Mouse (Mus musculus): ENCODE data around the gene Med12l. TPM values are rescaled to one million over a fixed set of nuclear protein-coding genes. Genes with fewer than 3 reads are reported as not detected.

Gene Med12l
- total RNA-seq, 2 experiments from 2014 or later, result 3.5 to 5.4 TPM

DNA sequence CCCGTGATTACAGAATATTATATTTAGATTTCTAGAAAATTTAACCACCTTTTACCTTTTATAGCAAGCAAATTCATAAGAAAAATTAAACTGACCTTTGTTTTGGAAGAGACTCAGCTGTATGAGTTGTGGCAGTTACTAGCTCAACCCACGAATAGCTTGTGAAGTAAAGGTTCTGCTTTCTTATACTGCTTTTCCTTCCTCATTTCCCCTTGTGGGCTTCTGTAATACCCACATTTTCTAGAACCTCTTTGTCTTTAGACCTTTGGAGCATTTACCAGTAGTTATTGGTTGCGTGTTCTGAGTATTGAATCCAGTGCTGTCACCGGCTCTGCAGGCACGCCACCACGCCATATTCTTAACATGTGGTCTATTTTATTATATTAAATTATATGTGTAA is 205.1 kb downstream of the Med12l start, which contains the start of gene P2ry13:
Gene P2ry13 (minus strand): TSS at position 156 of the 400 bp plus-strand sequence.
- ATAC-seq (replicated peaks; ENCODE audit: low FRiP score, low TSS enrichment, poor library complexity, severe bottlenecking), result no peak

DNA sequence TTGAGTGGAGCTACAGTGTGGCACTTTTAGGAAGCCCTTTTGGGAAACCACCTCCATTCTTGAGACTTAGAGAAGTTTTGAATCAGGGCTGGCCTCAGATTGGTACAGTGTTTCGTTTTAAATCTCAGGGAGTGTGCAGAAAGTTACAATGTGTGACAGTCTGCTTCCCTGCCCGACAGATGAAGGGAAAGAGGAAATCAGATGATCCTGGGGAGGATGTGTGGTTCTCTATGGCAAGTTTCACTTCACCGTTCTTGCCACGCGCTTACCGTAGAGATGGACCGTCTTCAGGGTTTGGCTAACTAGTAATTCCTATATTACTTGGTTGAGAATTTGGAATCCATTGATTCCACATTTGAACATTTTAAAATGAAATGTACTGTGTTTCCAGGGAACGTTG is 206.2 kb downstream of the Med12l start:
- no peak for ATAC-seq (replicated peaks; ENCODE audit: low FRiP score, low TSS enrichment, poor library complexity, severe bottlenecking)

DNA sequence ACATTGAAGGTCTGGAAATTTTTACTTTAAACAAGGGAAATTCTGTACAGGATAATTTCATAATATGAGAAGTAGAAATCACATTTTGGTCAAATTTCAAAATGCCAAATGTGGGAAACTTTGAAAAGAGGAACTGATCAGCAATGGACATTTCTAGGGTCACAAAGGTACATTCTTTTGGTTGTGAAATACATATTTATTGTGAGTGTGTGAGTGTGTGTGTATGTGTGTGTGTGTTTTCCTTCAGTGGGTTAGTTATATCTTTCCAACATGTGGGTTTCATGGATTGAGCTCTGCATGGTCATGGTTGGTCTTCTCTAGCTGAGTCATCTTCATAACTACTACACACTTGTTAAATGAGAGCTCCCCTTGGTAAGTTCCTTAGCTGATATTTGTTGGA is 206.8 kb downstream of the Med12l start:
- ATAC-seq (replicated peaks; ENCODE audit: low FRiP score, low TSS enrichment, poor library complexity, severe bottlenecking), result no peak

DNA sequence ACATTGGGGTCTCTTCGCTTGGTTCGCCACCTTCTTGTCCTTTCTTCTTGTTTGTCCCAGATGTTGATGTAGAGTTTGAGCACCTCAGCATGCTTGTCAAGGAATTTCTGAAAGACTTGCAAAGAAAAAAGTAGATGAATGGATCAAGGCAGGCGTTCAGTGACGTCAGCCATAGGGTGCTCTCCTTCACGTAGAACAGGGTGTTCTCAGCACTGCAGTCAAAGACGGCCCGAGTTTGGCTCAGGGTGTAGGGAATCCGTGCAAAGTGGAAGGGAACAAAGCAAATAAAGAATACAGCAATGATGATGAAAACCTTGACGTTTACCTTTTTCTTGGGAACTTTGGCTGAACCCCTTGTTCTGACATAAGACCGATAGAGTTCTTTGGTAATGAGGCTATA is 211.6 kb downstream of the Med12l start:
- no peak for ATAC-seq (replicated peaks; ENCODE audit: low FRiP score, low TSS enrichment, poor library complexity, severe bottlenecking)

DNA sequence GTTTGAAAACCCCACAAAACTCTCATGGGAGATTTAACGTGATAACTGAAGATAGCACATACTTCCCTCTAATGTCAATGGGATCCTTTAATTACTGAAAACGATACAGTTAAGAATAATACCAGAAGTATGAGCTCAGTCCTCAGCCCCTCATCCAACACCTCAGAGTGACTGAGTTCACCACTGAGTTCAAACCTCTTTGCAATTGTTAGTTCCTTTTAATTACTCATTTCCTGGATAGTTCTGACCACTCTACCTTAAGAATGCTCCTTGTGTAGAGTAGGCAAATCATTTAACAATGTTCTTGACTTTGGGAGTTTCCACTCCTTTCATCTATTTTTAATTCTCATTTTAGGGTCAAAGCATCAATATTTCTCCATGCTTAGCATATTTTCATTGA is 213.7 kb downstream of the Med12l start:
- no peak for ATAC-seq (replicated peaks; ENCODE audit: low FRiP score, low TSS enrichment, poor library complexity, severe bottlenecking)

DNA sequence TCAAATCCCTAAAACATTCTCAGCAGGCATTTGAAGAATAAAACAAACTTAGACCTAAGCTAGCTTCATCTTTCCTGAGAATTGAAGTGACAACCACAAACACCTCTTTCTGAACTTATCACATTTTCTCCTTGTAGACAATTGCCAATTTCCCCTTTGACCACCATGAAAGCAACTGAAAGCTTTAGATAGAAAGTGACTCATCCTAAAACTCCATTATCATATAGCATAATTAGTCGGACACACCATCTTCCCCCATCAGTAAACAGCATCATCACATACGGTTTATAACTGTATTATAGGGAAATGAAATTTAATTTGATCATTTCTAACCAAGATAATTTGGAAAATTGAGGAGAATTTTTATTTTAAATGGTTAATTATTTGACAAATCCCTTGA is 216.7 kb downstream of the Med12l start:
- ATAC-seq (replicated peaks; ENCODE audit: low FRiP score, low TSS enrichment, poor library complexity, severe bottlenecking), result no peak

DNA sequence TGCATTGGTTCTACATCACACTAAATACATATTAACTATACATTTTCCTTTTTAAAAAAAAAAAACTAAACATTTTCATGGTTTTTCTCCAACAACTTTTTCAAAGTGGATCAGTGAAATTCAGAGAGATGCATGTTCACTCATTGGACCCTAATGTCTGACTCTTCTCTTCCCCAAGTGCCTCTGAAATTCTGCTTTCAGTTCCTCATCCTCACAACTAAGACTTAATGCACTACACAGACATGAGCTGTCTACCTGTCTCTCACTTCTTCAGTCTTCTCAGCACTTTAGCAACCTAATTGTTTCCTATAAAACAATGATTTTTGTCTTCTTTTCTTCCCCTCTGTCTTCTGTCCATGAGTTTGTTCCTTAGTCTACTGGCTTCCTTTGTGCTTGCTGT is 219.8 kb downstream of the Med12l start:
- no peak for ATAC-seq (replicated peaks; ENCODE audit: low FRiP score, low TSS enrichment, poor library complexity, severe bottlenecking)

DNA sequence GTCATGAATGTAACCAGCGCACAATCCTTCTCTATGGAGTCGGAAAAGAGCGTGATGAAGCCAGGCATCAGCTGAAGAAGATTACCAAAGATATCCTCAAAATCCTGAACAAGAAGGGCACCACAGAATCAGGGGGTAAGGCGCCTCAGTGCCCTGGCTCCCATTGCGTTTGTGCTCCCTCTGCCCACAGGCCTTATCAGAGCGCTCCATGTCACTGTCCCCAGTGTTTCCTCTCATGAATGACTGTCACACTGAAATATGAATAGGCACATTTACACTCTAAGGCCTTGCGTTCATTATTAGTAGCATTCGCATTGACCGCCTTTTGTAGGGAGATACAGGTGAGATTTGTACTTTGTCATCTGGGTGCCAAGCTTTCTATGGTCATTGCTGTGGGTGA is 222.1 kb downstream of the Med12l start:
- ATAC-seq (replicated peaks; ENCODE audit: low FRiP score, low TSS enrichment, poor library complexity, severe bottlenecking), result peak; percentile 83

DNA sequence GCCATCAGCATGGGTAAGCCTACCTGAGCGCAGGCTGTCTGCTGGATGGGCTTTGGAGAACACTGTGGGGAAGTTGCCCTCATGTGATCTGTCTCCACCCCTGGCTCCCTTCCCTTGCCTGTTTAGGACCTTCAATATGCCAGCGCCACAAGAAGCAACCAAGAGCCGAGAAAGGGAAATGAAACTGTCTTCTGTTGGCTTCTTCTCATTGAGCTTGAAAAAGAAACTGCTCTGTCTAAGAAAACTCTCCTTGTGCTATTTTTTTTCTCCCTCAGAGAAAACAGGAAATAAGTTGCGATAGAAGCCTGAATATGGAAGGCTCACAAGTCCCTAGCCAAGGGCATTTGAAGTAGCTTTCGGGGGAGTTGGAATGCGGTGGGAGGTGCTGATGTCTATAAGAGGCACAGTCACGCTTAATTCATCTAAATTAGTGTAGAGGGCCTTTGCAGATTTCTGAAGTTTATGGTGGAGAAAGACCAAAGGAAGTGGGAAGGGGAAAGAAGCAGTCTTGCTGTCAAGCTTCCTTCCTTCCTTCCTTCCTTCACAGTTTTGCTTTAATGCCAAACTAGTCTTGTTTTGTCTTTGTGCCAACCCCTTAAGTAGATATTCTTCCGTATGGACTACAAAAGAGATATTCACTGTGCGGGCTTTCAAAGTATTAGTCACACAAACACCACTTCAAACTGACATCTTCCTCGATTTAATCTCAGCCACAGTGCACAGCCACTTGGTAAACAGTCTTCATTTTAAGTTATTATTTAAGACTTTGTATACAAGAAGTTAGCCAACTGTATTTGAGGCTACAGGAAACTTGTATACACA is 223.3 kb downstream of the Med12l start:
- ATAC-seq (replicated peaks; ENCODE audit: low FRiP score, low TSS enrichment, poor library complexity, severe bottlenecking), result no peak

DNA sequence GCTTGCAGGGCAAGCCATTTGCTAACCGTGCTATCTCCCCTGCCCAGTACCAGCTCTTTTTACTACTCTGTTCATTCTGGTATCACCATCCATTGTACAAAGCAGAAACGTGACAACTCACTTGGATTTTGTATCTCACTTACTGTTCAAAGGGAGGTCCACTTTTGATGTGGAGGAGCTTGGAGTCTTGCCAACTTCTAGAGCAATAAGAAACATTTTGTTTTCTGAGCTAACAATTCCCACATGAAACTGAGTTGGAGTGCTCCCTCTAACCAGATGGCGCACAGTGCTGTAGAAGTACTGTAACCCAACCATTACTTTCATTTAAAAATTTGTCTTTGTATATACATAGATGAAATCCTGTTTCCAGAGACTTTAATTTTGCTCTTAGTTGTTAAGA is 225.3 kb downstream of the Med12l start:
- ATAC-seq (replicated peaks; ENCODE audit: low FRiP score, low TSS enrichment, poor library complexity, severe bottlenecking), result no peak

DNA sequence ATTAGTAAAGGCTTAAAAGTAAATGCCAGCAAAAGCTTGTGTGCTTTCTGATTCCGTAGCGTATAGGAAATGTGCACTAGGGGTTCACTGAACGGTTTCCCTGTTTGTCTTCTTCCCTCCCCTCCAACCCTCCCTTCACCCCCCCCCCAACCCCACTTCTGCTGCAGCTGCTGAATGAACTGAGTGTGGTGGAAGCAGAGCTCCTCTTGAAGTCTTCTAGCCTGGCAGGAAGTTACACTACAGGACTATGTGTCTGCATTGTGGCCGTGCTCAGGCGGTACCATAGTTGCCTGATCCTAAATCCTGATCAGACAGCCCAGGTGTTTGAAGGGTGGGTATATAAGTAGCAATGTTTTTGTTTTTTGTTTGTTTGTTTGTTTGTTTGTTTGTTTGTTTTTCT is 229.3 kb downstream of the Med12l start:
- ATAC-seq (replicated peaks; ENCODE audit: low FRiP score, low TSS enrichment, poor library complexity, severe bottlenecking), result no peak

DNA sequence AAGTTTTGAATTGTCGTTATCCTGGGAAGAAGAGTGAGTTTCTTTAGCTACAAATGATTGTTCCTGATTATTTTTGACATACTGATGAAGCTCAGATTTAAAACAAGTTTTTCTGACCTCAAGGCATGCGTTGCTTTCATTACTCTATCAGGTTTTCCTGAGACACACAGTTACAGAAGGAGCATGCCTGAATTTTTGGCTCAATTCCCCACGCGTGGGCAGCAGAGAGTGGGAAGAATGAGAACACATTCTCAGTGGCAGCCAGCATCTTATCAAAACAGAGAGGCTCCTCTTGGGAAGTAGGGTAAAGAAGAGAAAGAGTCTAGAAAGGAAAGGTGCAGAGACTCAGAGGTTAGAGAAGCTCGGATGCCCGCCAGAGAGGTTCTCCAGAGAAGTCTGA is 237.8 kb downstream of the Med12l start:
- no peak for ATAC-seq (replicated peaks; ENCODE audit: low FRiP score, low TSS enrichment, poor library complexity, severe bottlenecking)

DNA sequence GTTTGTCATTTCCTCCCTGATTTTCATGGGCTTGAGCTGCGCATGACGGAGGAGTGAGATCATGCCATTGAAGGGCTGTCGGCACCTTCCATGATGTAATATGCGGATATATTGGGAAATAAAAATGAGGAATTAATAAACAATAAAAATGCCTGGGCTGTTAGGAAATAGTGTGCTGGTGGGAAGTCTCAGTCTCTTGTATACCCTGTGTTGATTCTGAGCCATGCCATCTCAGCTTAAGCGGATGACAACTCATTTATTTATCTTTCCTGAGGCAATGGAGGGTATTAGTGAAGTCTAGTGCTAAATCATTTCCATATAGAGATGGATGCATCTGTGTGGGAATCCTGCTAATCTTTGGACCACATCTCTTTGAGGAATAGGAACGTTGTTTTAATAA is 242.4 kb downstream of the Med12l start:
- ATAC-seq (replicated peaks; ENCODE audit: low FRiP score, low TSS enrichment, poor library complexity, severe bottlenecking), result no peak

DNA sequence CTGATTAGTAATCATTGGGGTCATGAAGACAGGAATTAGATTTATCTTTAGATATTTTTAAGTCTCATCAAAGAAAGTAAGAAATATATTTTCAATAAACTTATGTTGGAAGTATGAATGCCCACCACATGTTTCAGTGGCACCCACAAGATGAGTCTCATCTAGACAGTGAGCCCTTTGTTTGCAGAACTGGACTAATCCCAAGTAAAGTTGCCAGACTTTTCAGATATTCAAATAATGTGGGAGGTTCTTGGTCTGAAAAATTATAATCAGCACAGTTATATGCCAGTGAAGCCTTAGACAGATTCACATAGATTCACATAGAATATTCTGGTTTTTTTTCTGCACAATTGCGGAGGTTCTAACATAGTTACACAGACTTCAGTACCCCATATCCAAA is 244.8 kb downstream of the Med12l start:
- ATAC-seq (replicated peaks; ENCODE audit: low FRiP score, low TSS enrichment, poor library complexity, severe bottlenecking), result no peak

DNA sequence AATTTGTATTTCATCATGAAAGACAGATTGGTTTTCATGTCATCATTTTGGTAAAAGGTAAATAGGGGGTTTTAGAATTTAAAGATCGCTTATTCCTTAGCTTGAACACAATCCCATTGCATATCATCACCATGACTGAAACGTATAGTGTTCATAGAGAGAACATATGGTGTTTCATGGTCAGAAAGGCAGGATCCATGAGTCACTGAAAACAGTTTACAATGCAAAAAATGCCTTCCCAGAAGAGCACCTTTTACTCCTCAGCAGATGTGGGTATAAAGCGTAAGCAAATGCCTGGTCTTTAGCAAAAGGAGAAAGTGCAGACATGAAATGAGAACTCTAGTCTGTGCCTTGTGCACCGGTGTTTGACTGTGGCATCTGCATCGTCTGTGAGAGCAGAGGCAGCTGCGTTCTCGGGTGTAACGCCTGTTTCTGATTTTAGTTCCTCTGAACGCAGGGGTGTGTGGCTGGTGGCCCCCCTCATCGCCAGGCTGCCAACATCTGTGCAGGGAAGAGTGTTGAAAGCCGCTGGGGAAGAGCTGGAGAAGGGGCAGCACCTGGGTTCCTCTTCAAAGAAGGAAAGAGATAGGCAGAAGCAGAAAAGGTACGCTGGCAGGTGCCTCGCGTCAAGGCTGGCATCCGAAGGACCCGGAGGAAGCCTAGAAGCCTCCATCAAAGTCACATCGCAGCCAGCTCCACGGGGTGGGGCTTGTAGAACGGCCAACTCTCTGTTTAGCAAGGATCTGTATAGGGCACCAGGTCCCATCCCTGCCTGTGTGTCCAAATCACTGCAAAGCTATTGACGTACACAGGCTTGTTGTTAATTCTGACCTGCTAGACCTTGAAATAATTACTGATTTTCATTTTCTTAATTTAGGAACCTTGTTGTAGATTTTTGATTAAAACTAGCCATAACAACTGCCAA is 252.4 kb downstream of the Med12l start:
- ATAC-seq (replicated peaks; ENCODE audit: low FRiP score, low TSS enrichment, poor library complexity, severe bottlenecking), result no peak

DNA sequence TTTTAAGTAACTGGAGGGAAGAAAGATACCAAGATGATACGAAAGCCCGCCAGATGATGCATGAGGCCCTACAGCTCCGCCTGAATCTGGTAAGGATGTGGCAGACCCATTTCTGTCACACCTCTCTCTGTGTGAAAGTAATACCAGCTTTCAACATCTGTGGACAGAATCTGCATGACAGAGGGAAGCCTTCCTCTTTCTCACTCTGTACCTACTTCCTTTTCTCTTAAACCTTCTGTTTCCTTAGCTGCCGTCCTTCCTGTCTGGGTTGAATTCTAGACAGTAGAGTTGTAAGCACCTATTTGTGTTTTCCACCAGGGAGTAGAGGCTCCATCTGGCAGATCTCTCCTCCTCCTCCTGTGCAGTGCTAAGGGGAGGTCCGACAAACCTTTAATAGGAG is 255.1 kb downstream of the Med12l start:
- 0 out of 2 replicates have a peak, but pooled peaks have one; percentile 44 for ATAC-seq (replicated peaks; ENCODE audit: low FRiP score, low TSS enrichment, poor library complexity, severe bottlenecking)

DNA sequence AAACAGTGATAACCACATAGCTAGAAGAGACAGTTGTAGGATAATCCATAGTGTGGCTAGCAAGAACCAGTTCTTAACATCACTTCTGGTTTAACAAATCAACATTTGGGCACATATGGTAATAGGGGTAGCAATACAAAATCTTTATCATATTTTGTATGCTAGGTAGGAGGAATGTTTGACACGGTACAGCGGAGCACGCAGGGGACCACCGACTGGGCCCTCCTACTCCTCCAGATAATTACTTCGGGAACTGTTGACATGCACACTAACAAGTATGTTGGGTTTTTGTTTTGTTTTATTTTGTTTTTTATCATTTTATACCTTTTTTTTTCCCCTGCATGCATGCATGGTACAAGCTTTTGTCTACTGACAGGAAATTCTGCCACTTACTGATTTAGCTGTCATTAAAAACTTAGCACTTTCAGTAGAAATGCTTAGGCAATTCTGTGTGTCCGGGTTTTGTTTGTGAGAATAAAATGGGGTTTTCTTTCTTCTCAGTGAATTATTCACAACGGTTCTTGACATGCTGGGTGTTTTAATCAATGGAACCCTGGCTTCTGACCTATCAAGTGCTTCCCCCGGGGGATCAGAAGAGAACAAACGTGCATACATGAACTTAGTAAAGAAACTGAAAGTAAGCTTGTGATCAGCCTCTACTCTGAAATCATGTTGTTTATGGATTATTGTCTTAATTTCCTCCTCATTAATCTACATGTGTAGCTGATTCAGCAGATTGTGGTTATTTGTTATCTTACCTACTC is 256.3 kb downstream of the Med12l start:
- no peak for ATAC-seq (replicated peaks; ENCODE audit: low FRiP score, low TSS enrichment, poor library complexity, severe bottlenecking)

DNA sequence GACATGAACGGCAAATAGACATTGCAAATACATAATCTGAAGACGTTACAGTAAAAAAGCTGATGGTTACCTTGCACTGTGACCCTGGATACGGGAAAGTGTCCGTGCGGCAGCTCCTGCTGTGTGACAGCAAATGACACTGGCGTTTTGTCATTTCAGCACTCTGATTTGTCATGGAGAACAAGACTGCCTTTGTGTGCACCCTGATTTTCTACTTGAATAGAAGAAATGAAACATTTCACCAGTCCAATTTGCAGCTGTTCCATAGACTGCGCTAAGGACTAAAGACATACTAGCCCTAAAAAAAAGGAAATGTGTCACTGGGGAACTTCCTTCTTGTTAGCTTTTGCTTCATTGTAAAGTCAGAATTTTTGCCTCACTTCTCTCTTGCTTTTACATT is 257.1 kb downstream of the Med12l start, which contains the start of gene P2ry12:
Gene P2ry12 (minus strand): TSS at position 168 of the 400 bp plus-strand sequence.
- no peak for ATAC-seq (replicated peaks; ENCODE audit: low FRiP score, low TSS enrichment, poor library complexity, severe bottlenecking)

DNA sequence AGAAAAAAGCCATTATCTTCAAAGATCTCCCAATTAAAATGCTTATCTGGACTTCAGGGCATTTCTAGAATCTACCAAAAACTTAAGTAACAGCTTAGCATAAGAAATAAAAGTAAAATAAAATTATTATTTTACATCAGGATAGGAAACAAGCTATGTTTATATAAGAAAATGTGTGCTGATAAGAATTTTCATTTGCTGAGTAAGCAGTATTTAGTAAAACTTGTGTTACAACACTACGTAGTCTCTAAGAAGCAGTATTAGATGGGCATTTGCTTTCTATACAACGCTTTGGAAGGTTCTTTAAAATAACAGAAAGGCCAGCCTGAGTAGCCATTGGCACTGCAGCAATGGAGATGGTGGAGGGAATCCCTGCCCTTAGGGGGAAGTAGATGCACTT is 257.8 kb downstream of the Med12l start:
- ATAC-seq (replicated peaks; ENCODE audit: low FRiP score, low TSS enrichment, poor library complexity, severe bottlenecking), result no peak

DNA sequence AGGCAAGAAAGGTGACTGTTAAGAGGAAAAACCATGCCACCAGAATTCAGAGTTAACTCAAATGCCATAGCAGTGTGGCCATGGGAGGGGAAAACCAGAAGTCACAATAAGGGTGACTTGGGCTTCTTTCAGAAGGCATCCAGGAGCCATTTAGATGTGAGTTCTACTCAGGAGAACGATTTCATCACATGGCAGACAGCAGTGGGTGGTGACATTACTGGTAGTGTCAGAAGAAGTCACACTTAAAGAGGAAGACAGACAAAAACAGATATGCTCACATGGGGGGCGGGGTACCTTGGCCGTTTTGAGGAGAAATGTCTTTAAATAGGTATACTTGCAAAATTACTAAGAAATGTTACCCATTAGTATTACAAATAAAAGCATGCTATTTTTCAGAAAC is 258.4 kb downstream of the Med12l start:
- ATAC-seq (replicated peaks; ENCODE audit: low FRiP score, low TSS enrichment, poor library complexity, severe bottlenecking), result no peak

Measured in megakaryocyte-erythroid progenitor cell, adult 5-6 weeks (primary cell).